Mouse (Mus musculus) kidney, adult 18-20 months (tissue): Measurements from ENCODE around the gene Ctsd.
A peak's percentile ranks its signal among the peaks of the same experiment; 100 is the strongest.
"Not testable (repeated sequence)": the region's sequence is repeated elsewhere in the genome, so short reads cannot be mapped to it uniquely, and the experiment has no call there.

ENCODE experiments used
- DNase-seq: peaks from one replicate; pipeline ENCODE4 v3.0.0; 2021

Ctsd gene

GRCm38 (mm10) chr7:142373641-142374412 is 14.0 kb downstream of the Ctsd start, which contains the start of gene Ifitm10:
Gene Ifitm10, minus strand, starts transcription at chr7:142373753.
- peak; percentile 35 for DNase-seq

- DNase-seq, result no peak
These were observed 14.8 kb downstream of the Ctsd start for GRCm38 (mm10) chr7:142373039-142373438.

DNA sequence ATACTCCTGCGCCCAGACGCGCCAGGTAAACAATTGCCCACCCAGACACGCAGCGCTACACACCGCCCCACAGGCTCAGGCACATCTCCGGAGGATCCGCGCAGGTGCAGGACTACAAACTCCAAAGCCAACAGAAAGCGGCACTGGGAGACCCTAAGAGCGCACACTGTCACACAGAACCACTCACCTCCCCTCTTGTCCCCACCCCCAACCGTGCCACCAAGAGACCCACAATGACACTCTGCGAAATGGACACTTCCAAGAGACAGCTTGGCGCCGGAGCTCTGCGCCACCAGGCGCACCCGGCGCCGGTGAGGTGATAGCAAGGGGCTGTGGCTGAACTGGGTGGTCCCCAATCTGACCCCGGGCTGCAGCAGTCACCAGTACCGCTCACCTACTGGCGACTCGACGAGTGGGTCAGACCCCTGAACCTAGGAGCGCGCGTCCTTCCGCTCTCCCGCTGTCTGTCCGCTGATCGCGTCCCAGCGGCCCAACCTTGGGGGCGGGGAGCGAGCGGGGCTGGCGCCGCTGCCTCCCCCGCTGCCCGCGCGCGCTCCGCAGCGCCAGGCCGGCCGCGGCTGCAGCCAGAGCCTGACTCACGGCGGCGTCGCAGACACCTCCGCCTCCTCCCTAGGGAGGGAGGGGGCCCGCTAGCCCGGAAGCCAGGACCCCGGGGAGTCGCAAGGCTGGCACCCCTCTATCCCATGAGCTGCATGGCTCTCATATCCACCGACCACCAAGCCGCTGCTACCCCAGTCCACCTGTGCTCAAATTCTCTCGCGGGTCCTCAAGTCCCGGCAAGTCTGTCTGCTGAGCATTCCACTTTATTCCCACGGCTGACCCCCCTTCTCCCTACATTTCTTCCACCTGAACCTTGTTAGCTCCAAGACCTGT is 15.8 kb downstream of the Ctsd start:
- DNase-seq, result no peak

- DNase-seq, result no peak
These were observed 16.5 kb downstream of the Ctsd start for GRCm38 (mm10) chr7:142371398-142371767.

DNA sequence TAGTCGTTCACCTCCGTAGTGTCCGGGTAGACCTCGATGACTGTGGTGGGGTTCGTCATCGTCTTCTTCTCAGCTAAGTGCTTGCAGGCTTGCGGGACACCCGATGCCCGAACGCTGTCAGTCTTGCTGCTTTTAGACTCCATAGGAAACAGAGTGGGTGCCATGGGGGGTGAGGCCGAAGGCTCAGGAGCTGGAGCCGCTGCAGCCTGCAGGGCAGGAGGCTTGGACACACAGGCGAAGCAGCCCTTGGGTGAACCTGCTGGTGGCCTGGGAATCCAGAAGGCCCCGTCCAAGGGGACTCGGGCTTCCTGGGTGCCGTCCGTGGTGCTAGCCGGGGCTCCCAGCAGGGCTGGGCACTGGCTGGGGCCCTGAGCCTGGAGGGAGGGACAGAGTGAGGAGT is 16.9 kb downstream of the Ctsd start:
- no peak for DNase-seq

GRCm38 (mm10) chr7:142369820-142370219 is 18.0 kb downstream of the Ctsd start:
- DNase-seq, result no peak

DNA sequence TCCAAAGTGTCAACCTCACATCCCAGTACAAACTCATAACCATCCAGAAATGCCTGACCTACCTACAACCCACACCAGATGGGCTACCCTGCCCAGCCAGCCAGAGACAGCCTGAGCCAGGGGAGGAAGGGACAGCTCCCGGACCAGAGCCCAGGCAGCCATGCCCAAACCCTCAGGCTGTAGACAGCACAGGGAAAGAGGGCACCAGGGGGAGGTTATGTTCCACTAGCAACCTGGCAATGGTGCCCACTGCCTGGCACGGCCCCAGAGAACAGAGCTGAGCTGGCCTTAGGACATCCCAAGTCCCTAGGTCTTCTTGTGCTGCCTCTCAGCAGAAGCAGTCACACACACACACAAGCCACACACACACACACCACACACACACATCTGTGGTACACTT is 19.0 kb downstream of the Ctsd start:
- no peak for DNase-seq

DNA sequence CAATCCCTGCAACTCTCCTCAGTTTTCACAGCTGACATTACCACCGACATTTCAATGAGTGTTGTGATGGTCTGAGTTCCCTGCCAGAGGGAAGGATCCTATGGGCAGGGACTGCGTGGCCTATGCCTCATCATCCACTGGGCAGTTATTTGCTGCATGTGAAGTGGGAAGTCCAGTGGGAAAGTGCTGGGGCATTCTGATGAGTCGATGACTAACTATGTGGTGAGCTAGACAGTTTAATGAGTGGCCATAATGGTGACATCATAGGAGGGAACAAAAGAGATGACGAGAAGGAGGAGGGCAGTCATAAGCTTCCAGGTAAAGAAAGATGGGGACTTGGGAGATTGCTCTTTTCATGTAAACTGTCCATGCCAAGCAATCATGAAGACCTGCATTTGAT is 24.7 kb downstream of the Ctsd start:
- no peak for DNase-seq

GRCm38 (mm10) chr7:142360743-142361142 is 27.1 kb downstream of the Ctsd start:
- no peak for DNase-seq

DNA sequence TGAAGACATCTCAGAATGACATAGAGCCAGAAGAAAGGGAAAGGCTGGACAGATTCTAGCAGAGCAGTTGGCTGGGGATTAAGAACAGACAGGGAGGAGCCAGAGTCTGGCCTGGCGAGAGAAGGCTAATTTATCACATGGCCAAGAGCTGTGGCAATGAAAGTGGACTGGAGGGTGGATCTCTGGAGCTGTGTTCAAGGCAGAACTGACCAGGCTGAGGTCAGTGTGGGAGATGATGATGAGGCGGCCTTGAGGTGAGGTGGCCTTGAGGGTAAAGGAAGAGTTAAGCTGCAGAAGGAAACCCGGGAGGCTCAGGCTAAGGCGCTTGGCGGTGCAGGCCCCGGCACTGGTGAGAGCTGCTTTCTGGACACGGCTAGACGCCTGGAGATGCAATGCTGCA is 28.7 kb downstream of the Ctsd start:
- DNase-seq, result no peak

DNA sequence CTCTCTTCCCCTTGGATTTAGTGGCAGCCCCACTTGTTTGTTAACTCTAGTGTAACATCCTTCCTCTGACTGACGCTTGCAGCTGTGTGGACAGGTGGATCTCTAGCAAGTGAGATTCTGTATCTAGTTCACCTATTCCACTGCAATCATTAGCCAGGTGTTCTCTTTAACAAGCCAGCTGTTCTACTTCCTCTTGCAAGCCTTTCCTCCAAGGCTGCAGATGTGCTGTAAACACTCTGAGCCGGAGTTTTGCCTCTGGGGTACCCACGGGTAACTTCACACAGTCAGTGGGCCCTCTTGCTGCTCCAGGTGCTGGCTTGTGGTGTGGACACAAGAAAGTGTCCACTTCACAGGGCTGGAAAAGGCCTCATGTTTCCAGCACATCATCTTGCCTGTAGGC is 30.3 kb downstream of the Ctsd start:
- no peak for DNase-seq

DNA sequence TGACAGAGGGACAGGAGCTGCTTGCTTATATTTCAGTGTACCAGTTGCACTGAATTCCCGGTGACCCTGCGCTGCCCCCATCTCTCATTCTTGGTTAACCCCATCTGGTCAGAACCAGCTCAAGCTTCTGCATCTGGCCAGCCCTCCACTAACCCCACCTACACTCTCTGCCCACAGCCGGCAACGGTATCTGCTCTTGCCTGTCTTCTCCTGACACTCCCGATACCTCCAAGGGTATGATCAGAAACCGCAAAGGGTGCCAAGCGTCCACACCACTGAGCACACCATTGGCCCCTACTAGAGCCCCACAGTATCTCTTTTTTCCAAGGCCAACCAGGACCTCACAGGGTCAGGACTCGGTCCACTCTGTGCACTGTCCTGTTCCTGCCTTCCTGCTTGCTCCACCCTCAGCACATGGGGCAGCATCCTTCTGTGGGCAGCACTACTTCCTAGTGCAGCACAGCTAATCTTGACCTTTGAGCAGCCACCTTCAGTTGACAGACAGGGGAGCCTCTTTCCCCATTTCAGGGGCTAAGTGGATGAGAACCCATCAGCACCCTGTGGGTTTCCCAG is 33.1 kb downstream of the Ctsd start:
- DNase-seq, result no peak

- DNase-seq, result no peak
These were observed 34.0 kb downstream of the Ctsd start for GRCm38 (mm10) chr7:142353854-142354253.

DNA sequence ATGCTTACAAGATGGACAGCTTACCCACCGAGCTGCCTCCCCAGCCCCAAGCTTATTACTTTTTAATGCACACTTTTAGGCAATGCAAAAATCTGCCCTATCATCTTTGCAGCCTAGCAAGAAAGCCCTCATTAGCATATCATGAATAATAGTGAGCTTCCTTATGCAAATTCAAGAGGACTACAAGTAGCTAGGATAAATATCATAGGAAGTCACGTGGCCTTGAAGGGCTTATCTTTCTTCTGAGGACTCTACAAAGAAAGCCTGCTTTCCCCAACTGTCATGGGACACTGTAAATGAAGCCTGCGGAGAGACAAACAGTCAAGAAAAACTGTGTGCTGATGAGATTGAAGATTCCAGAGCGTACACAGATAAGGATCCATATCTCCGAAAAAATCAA is 36.3 kb downstream of the Ctsd start:
- DNase-seq, result no peak

GRCm38 (mm10) chr7:142349308-142349961 is 38.4 kb downstream of the Ctsd start:
- DNase-seq, result no peak

DNA sequence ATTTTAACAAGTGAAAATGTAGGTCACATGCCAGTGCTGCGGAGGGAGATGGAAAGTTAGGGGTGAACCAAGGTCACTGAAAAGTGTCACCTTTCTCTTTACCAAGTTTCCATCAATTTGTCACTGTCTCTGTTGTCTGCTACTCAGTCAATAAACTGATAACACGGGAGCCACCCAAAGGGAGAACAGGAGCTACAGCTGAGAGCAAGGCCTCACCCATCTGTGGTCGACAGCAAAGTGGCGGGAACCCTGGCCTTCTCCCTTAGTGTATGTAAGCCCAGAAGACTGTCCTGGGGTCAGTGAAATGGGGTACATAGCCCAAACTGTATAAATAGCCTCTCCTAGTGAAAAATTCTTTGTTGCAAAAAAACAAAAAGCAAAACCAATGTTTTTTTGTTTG is 40.3 kb downstream of the Ctsd start:
- DNase-seq, result no peak

- no peak for DNase-seq
These were observed 45.6 kb downstream of the Ctsd start for GRCm38 (mm10) chr7:142342247-142342640.

DNA sequence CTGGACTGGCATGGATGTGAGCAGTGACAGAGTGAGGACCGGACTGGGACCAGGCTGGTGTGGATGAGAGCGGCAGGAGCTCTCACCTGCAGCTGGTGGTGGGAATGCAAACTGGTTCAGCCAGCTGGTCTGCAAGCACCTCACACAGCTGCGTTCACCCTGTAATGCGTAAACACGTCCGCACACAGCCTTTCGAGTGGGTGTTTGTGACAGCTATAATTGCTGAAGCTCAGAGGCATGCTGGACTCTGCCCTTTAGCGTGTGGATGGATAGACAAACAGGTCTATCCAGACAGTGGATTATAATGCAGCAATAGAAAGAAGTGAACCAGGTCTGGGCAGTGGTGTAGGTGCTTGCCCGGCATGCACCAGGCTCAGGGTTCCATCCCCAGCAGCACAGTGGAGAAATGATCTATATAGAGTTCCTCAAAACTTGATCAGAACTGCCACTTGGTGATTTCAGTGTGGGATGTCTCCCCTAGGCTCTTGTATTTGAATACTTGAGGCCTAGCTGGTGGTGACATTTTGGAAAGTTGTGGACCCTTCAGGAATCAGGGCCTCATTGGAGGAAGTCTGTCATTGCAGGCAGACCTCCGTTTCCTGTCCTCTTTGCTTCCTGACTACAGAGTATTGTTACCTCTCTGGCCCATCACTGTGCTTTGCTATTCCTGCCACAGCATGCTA is 46.1 kb downstream of the Ctsd start:
- no peak for DNase-seq

DNA sequence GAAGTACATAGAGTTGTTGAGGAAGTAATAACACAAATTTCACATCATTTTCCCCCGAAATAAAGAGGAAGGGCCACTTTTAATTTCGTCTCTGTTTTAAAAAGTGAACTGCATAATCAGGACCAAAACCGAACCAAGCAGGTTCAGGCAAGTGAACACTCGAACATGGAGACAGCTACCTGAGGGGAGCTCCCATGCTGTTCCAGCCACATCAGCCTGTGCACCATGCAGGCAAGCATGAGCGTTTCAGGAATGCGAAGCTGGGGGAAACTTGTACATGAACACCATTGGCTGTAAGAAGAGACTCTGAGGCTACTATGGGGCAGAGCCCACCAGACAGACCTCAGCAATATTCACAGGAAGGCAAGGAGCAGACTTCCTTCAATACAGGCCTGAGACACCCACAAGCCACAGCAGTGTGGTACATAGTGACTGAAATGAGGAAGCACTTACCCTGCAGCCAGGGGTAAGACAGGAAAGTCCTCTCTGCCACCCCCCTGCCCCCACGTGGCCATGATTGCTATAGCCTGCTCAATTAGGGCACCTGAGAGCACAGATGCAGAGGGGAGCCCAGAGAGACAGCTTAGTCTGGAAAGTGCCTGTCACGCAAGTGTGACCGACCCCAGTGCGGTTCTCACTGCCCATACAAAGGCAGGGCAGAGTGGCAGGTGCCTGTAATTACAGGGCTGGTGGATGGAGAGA is 47.4 kb downstream of the Ctsd start:
- no peak for DNase-seq

DNA sequence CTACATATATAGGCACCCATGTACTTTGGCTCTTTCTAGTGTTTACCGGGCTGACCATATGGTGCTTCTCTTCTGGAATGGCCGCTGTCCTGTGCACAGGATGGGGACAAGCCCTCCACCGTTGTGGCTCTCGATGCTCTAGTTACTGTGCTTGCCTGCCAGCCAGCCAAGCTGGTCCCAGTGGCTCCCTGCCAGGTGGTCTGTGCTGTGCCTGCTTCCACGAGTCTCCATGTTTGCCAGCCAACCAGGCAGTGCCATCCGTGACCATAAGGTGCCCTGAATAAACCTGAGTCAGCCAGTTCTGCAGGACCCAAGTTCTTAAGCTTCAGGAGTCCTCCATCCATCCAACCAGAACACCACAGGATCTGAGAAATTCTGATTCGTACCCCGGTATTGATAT is 52.7 kb downstream of the Ctsd start:
- DNase-seq, result no peak

DNA sequence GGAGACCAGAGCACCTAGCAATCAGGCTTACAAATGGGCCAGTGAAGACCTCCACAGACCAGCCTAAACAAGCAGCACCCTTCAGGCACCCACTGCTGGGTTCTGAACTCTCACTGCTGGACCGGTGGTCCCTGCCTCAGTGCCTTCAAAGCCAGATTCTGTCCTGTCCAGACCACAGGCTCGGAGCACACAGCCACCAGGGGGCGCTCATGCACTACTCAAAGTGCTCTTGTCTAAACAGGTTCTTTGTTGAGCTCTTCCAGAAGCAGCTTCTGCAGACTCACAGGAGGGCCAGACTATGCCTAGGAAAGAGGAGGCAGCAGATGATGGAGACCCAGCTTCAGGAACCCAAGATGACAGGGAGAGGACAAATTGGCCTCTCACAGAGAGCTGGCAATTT is 53.6 kb downstream of the Ctsd start:
- DNase-seq, result peak; percentile 85

DNA sequence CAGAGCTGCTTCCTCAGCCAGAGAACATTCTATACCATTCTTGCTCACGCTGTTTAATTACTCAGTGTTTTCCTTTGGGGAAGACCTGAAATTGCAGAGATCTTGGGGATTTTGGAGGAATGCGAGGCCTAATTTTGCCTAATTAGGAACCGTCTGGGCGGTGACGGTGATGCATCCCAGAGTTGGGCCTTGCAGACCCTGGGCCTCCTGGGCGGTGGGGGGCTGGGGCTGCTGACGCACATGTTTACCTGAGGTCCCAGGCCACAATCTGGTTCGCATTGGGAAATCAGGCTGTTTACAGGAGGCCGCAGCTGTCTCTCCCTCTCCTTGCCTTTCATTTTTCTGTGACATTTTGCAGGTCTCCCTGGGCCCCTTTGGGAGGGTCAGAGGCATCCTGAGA is 55.1 kb downstream of the Ctsd start:
- DNase-seq, result not testable (repeated sequence)
